Mouse (Mus musculus) right cerebral cortex, postnatal 10 days (tissue): ENCODE measurements around the gene Cpvl.
A peak's percentile ranks its signal among the peaks of the same experiment; 100 is the strongest.

ENCODE experiments used
- DNase-seq, 2 experiments: peaks; one replicate each; pipeline ENCODE4 v3.0.0; 2021; ENCODE audit warnings: low spot score in 2 of 2

Gene Cpvl

DNA sequence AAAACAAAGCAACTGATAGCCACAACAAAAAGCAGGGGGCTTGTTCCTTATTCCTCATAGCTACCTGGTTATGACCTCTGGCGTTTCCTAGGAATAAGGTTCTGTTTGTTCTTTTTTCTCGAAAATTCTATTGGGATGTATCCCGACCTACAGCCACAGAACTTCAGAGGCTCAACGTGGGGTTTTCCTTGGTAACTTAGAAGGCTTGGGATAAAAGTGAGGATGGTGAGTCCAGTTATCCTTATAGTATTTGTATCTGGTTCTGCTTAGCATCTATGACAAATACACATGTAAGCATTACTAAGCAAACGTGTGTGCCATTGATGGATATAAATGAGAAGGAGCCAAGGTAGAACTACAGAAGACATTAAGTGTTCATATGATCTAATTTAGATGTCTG lies at the start of gene Cpvl:
Cpvl (minus strand) TSS at position 101 of the 400 bp plus-strand sequence.
- no peak for DNase-seq

DNA sequence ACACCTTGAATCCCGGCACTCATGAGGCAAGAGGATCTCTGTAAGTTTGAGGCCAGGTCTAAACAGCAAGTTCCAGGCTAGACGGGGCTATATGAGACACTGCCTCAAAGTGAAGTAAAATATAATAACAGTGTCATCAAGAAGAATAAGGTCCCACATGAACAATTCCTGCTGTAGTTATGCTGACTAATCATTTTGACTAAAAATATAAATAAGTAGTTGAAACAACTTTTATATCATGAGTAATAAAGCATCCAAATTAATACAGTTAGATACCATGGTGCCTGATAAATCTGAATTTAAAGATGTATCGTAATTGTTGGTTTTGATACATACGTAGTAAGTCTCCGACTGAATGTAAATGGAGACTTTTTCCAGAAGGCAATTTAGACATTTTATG lies 45.4 kb upstream of the Cpvl start:
- no peak for DNase-seq

DNA sequence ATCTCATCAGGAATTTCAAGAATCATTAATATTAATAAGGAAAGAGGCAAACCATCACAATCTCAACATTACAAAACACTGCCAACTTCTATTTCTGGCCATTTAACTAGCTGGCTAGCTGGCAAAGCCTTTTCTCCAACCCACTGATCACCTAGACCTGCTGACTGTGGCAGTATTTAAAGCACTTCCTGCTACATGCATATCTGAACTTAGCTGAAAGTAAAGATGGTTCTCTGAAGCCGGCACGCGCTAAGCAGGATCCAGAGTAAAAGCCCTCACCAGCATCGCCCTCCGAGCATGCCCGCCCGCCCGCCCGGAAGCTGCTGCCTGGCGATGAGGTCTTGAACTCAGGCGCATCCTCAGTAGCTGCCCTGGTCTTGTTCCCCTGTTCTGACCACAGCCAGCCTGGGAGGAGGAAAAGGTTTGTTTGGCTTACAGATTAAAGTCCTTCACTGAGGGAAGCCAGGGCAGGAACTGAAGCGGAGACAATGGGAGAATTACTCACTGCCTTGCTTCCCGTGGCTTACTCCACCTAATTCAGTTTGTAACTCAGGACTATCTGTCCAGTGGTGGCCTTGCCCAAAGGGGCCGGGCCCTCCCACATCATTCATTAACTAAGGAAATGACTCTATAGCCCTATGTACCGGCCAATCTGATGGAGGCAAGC lies 42.8 kb upstream of the Cpvl start:
- no peak for DNase-seq

DNA sequence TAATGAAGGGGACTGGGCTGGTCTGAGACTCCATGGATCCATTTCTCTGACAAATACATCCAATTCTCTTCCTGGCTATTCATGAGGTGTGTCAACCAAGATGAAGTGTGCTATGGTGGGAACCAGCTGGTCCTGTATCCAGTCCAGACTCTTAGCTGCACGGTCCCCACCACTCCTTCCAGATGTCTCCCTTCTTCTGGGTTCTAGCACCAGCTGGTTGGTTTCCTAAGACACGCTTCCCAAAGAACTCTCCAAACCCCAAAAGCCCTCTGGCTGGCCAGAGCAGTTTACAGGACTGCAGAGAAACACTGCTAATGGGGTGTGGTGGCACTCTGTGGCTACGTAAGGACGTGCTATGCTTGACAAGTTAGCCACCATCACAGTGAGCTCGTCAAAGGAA lies 40.4 kb upstream of the Cpvl start:
- no peak for DNase-seq

DNA sequence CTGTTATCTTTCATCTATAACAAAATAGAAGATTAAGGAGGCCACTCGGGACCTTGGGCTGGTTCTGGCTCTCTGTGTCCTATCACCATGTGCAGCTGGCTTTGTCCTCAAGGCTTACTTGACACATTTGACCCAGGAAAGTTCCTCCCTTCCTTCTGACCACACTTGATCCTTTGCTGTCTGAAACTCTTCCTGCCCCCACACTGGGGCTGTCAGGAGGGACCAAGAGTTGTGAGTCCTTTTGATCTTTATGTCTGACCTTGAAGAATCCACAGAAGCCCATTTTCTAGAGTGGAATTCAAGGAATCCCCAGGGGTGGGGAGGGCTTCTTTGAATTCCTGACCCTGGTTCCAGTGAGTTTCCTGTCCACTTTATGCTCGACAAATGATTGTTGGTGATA lies 39.6 kb upstream of the Cpvl start:
- no peak for DNase-seq

DNA sequence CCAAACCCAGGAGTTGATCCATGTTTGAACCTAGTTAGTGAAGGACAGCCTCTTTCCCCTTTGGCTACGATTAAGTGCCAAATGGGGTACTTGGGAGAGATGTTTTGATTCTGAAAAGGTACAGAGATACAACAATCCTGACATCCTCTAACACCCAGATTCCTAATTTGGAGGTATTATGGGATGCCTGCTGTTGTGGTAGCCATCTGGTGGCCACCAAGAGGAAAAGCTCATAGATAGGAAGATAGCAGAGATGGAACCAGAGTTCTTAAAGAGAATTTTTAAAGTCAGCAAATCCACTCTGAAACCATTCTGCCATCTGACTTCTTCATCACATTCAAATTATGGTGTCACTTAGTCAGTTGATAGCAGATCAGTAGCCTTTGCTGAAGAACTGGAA lies 33.7 kb upstream of the Cpvl start:
- DNase-seq, result no peak

DNA sequence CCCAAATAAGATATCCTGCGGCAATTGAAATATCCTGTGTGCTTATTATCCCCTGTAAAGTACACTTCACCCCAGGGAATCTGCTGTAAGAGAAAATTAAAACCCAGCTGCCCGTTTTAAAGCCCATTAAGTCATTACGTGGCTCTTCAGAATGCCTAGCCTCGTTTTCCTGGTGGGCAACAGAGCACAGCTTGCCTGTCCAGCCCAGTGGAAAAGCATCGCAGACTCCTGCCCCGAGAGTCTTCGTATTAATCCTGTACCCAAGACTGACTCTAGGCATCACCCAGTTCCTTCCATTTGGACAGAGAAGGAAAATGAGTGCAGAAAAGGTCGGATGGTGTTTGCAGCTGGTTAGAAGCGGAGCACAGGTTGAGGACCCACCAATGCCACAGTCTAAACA lies 31.9 kb upstream of the Cpvl start:
- no peak for DNase-seq

DNA sequence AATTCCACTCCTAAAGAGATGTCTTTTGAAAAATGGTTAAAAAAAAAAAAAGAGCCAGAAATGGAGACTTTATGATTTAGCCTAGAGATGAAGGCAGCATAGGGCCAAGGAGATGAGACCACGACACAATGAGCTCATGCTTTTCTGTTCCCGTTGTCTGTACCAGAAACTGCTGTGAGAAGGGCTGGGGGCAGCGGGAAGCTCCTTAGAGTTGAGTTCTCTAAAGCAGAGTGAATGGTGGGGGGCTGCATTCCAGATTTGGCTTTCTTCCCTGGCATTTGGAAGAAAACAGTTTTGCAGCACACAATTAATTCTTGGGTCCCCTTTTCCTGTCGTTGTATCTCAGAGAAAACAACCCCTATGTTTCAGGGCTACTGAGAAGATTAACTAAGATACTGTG lies 30.8 kb upstream of the Cpvl start:
- DNase-seq, result no peak

DNA sequence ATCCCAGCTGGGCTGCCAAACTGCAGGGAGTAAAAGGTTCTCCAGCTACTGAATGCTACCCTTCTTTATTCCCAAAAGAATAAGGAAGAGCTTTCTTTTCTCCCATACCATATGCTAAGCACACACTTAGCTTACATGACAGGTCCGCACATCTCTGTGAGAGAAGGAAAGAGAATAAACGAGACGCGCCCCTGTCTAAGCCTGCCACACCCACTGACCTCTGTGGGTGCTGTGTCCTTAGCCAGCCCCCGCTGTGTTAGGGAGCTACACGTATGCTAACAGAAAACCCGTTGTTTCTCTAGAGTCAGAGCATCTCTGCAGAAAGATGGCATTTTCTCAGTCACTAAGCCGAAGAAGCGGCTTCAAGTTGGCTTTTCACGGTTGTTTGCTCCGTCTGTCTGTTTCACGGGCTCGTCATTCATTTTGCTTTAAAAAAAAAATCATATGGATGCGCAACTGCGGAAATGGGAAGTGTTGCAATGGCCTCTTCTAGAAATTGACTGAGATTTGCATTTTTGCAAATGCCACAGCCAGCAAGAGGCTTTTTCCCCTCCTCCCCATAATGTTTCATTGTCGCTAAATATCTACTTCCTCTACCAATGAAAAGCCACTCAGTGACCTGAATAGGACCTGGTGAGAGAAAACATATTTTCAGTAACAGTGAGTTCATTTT lies 30.1 kb upstream of the Cpvl start:
- DNase-seq, result peak in 1 of 2 experiments; percentile 45

DNA sequence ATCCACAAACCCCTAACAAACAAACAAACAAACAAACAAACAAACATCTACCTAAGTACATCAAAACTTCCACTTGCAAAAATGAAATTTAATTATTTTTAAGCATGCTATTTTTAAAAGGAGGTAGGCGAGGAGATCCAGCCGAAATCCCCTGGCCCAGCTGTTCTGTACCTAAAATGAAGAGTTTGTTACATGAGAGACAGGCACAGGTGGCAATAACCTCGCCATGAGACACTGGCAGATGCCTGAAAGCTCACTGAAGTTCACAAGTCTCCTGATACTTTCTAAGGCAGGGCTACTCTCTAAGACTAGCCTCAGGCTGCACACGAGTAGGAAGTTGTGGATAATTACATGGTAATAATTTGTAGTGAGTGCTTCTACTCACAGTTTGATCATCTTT lies 26.8 kb upstream of the Cpvl start:
- DNase-seq, result no peak

DNA sequence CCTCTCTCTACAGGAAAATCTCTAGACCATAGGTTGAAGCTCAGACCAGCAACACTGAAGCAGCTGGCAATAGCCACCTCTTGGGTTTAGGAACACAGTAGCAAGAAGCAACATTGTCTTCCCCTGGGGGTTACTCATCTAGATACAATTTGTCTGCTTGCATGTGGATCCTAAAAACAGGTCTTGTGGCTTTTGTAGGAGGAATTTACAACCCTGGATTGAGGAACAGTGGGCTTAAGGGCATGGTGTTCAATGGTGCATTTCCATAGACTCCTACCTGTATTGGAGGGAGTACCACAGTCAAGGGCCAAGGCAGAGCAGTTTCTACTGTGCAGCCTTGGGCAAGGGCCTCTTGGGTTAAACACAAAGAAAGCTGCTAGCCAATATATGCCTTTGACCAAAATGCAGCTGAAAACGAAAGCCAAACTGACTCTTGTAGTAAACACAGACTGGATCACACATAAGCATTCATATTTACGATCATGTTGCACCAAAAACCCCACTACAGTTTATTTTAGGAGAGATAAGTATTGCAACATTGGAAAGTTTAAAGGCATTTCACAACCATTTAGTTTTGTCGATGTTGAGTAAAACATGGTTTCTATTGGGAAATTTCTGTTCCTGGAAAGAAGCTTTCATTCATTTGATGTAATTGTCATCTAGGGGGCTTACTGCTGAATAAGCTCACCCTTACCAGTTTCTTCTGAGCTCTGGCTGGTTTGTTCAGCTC lies 17.9 kb upstream of the Cpvl start:
- DNase-seq, result no peak

DNA sequence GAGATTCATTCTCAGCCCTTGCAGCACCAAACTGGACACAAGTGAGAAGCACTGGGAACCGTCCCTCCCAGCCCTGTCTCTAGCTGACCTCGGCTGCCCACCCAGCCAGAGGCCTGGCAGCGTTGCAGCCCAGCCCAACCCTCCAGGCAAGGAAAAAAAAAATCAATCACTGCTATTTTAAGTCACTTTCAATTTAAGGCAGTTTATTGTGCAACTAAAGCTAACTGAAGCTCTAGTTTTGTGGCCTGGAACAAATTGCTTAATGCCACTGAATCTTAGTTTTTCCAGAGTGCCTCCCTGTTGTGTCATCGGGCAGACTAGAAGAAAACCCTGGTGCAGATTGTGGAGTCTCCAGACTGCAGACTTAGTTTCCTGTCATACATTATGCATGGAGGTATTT lies 17.0 kb upstream of the Cpvl start:
- DNase-seq, result no peak

DNA sequence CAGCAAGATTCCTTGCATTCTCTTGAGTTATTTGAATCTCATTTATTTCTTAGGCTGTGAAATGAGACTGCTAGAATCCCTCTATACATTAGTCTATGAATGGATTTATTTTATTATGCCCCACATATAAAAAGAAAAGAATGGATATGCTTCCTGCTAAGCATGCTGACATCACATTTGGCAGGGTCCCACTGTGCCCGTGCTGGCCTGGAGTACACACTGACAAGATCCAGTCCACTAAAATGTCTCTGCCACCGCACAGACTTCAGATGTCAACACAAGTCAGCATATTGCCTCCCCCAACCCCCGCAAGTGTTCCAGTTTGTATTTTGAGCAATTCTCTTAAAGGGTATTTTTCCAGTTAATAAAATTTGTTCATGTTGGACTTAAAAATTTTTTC lies 13.9 kb upstream of the Cpvl start:
- no peak for DNase-seq

DNA sequence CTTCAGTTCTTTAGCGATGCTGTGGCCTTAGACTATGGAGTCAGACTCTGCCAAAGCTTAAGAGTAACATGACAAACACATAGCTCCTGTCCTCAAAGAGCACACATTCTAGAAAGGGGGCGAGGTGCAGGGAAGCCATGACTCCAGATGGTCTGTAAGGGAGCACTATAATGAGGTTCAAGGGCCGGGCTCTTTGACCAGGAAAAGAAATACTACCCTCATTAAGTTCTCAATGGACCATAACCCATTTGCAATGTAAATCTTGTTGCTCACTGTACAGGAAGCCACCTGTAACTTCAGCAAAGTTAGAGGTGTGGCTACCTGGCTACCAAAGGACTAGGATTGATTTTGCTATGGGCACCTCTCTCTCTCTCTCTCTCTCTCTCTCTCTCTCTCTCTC lies 8.8 kb upstream of the Cpvl start:
- DNase-seq, result no peak

DNA sequence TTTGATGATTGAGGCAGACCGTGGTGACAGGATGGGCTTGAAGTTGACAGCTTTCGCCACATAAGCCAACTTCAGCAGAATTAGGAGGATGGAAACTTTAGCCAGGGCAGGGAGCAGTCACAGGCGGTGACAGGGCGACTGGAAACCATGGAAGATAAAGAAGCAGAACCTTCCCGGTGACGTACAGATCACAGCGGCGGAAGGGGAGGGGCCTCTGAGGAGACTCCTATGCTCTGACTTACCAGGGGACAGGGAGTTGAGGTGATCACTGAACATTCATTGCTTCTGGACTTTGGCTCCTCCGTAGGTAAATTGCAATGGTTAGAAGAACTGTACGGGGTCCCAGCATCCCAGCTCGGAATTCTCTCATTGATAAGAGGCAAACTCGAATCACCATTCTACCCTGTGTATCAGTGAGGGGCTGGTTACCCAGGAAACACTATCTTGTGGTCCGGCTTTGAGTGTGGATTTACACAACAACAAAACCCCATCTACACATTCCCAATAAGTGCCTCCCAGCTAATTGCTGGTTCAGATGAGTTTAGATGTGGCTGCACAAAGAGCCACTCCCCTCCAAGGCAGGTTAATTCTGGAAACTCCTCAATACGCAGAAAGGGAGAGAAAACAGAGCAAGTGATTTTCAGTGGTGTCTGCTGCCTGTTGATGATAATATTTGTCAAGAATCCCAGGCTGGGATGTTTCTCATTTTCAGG lies 8.0 kb upstream of the Cpvl start:
- DNase-seq, result no peak

DNA sequence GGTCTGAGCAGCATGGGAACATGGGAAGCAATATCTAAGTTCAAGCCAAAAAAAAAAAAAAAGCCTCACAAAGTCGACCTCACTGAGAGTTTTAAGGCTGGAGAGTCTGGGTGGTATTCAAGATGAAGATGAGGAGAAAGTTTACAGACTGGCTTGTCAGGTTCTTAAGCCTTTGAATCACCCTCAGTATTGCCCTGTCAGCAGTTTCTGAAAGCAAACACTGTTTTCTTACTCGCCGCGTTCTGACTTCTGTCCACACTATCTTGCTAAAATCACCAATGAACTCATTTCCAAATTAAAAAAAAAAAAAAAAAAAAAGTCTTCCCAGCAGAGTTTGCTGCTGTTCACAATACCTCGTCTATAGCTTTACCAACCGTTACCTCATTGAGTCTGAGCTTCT lies 5.3 kb upstream of the Cpvl start:
- DNase-seq, result no peak

DNA sequence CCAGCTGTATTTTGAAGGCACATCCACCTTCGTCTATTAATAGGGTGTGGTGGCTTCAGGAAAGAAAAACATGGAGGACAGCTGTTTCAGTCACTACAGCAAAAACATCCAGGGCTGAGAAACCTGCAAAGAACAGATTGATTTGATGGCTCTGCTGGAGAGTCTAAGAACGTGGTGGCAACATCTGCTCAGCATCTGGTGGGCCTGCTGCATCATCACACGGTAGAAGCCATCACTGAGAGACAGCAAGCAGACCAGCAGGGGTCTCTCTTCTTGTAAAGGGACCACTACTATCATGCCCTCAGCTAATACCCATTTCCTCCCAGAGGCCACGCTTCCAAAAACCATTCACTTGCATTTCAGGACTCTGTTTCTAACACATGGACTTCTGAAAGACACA lies 4.1 kb upstream of the Cpvl start:
- DNase-seq, result no peak

DNA sequence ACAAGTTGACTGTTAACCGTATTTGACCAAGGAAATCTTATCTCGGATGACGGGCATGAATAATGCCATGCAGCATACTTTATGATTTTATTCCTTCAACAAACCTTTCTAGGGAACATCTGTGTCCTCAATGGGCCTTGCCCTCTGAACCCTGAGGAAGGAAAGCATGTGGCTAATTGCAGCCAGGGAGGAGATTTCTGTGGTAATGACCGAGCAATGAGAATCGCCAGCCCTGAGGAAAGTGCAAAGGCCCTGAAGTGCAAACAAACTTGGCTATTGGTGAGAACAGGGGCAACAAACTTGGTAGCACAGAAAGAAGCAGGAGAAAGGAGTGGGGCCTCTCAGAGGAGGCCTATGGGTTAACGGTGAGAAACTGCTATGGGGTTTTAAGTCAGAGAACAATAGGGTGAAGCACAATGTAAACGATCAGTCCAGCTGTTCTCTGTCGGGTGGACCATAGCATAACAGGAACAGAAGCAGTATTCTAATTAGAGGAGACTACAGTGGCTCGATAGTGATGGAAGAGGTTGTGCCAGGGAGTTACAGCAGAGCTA lies 3.7 kb upstream of the Cpvl start:
- DNase-seq, result no peak

DNA sequence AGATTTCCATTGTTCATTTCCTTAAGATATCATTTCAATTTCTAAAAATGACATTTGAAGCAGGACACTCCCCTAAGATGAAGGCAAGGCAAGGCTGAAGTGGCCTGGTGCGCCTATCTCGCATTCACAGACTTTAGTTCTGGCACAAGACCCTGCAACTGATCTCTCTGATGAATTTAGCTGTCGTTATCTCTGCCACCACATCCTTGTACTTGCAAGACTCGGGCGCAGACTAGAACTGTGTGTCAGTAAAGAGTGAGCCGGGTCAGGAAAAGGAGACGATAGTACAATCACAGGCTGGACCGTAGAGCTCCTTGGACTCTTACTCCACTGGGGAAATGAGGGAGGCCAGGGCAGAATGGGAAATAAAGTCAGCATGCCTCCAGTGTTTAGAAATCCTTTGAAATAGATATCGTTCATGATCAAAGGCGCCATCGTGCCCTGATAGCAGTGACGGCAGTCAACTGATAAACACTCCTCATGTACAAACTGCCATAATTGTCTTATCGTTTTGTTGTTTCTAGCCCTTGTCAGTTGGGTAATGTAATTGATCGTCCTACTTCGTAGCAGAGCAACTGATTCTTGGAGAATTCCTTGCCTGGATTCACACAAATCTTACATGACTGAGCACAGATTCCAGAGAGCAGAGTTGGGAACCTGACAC lies 2.5 kb upstream of the Cpvl start:
- DNase-seq, result no peak

DNA sequence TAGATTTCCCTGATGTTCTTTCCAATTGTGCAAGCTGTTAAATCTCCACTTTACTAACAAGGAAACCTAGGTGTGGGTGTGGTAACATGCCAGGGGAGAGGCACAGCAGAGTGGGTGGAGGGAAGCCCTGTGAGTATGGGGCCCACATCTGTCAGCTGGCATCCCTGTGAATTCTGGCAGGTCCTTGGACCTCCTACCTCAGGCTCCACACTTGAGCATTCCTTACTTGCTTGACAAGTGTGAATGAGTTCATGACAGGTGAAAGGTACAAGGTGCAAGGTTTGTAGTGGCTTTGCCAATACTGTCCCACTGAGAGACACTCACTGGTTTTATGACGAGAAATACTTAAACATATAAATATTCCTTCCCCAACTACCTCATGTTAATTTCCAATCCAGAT lies 4.4 kb downstream of the Cpvl start:
- no peak for DNase-seq

DNA sequence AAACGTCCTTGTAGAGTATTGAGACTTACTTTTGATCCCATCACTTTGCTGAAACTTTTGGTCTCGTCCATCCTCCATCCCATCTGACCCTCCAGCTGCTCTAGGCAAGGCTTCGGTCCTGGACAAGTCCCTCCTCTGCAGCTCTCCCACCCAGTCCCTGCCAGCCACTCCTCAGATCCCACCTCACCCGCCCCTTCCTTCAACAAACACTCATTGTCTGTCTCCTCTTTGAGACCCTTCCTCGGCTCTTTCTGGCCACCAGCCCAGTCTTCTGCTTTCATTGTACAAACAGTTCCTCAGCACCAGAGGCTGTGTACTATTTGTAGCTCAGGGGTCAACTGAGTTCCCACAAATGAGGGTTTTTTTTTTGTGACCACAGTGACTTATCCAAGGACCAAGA lies 5.0 kb downstream of the Cpvl start:
- peak; percentile 76 to 79 for DNase-seq

DNA sequence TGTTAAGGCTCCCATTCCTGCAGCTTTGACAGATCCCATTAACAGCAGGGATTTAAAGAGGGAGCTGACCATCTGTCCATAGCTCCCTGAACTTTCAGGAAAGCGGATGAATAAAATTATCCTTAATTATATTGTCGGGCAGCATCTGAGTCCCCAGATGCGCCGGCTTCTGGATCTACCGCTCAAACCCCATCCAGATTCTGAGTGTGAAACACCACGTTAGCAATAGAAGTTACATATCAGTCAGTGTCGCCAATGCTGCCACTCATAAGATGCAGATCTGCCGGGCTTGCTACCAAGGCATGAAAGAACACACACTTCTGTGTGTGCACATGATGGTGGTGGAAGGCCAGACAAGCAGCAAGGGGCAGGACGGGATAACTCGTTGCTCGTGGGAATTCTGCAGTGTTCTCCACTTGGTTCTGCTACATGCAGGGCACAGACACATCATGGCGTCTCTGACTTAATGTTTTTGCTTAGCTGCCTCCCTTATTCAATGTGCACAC lies 6.2 kb downstream of the Cpvl start:
- no peak for DNase-seq
